Mouse (Mus musculus) CH12.LX (cell line): ENCODE data around the gene Gm20388. TPM values are rescaled to one million over a fixed set of nuclear protein-coding genes. Genes with fewer than 3 reads are reported as not detected.
A peak's percentile ranks its signal among the peaks of the same experiment; 100 is the strongest.

Source experiments
- DNase-seq: peaks from one replicate; pipeline ENCODE4 v3.0.0-alpha.2; 2013; ENCODE audit errors: extremely low read depth
- H3K27ac ChIP-seq: 2 replicates; pipeline ENCODE4 v1.5.1; 2012; ENCODE audit warnings: low read depth, mild to moderate bottlenecking, control low read depth, moderate library complexity; ENCODE audit not compliant: insufficient read depth
- H3K27me3 ChIP-seq: replicated peaks from 2 replicates; pipeline ENCODE3; 2012; ENCODE audit warnings: inconsistent platforms
- H3K36me3 ChIP-seq, 2 experiments: replicated peaks in 1 of 2; 2 replicates each; pipeline versions ENCODE3 to v1.6.1; 2012; ENCODE audit warnings: inconsistent platforms in 1 of 2, low read length in 1 of 2, mild to moderate bottlenecking in 1 of 2, mixed read lengths in 1 of 2, moderate library complexity in 1 of 2; ENCODE audit not compliant: control insufficient read depth in 1 of 2, insufficient read depth in 1 of 2
- H3K4me1 ChIP-seq, 2 experiments: 2 replicates each; pipeline ENCODE4 v1.6.1; 2012; ENCODE audit warnings: inconsistent platforms in 1 of 2, moderate library complexity in 1 of 2; ENCODE audit not compliant: insufficient read depth in 2 of 2, control insufficient read depth in 1 of 2
- H3K4me2 ChIP-seq: 2 replicates; pipeline ENCODE4 v1.6.1; 2012; ENCODE audit warnings: low read depth, mild to moderate bottlenecking, control low read depth; ENCODE audit not compliant: poor library complexity, insufficient read depth, severe bottlenecking
- H3K4me3 ChIP-seq, 3 experiments: fragments of 150-350 bp in 1 of 3; sonication (generic) in 1 of 3; replicated peaks in 1 of 3; 2 replicates each; pipeline versions ENCODE3 to v1.5.1; 2011 to 2012; ENCODE audit warnings: low read depth in 2 of 3, low read length in 2 of 3, mild to moderate bottlenecking in 2 of 3, moderate library complexity in 2 of 3, control low read depth in 1 of 3, improper control_type of control experiment in 1 of 3, inconsistent platforms in 1 of 3, mixed read lengths in 1 of 3; ENCODE audit not compliant: poor library complexity in 1 of 3
- H3K79me2 ChIP-seq: replicated peaks from 2 replicates; pipeline ENCODE4 v1.6.1; 2012; ENCODE audit warnings: mild to moderate bottlenecking, moderate library complexity; ENCODE audit not compliant: control insufficient read depth, poor library complexity, insufficient read depth, severe bottlenecking; ENCODE audit errors: extremely low read depth
- H3K9ac ChIP-seq: 2 replicates; pipeline ENCODE4 v1.6.1; 2012; ENCODE audit warnings: low read depth, mild to moderate bottlenecking, control low read depth, moderate library complexity; ENCODE audit not compliant: insufficient read depth
- H3K9me3 ChIP-seq: replicated peaks from 2 replicates; pipeline ENCODE3; 2012; ENCODE audit warnings: low read length, inconsistent platforms, mixed read lengths
- BHLHE40 ChIP-seq: IDR thresholded peaks from 2 replicates; pipeline ENCODE4 v1.6.1; 2011; ENCODE audit warnings: mild to moderate bottlenecking, low read depth, low read length, improper control_type of control experiment
- CHD1 ChIP-seq: IDR thresholded peaks from 2 replicates; pipeline ENCODE4 v1.6.1; 2012; ENCODE audit warnings: low read depth, low read length, improper control_type of control experiment, inconsistent platforms
- CTCF ChIP-seq, 2 experiments: IDR thresholded peaks in 1 of 2; conservative IDR thresholded peaks in 1 of 2; 2 replicates each; pipeline ENCODE4 v1.5.1; 2011 to 2012; ENCODE audit warnings: low read depth in 2 of 2, low read length in 2 of 2, improper control_type of control experiment in 1 of 2, inconsistent platforms in 1 of 2, mild to moderate bottlenecking in 1 of 2, moderate library complexity in 1 of 2
- E2F4 ChIP-seq: IDR thresholded peaks from 2 replicates; pipeline ENCODE4 v1.6.1; 2011; ENCODE audit warnings: low read depth, low read length, improper control_type of control experiment; ENCODE audit not compliant: insufficient replicate concordance
- HCFC1 ChIP-seq: IDR thresholded peaks from 2 replicates; pipeline ENCODE4 v1.6.1; 2012; ENCODE audit warnings: low read depth, mild to moderate bottlenecking, inconsistent platforms, low read length, improper control_type of control experiment
- IRF4 ChIP-seq: IDR thresholded peaks from 2 replicates; pipeline ENCODE4 v1.6.1; 2014; ENCODE audit warnings: low read depth, mild to moderate bottlenecking, inconsistent platforms, low read length, improper control_type of control experiment
- MAFK ChIP-seq: IDR thresholded peaks from 2 replicates; pipeline ENCODE4 v1.6.1; 2011; ENCODE audit warnings: low read length, improper control_type of control experiment; ENCODE audit not compliant: insufficient replicate concordance
- MAX ChIP-seq: IDR thresholded peaks from 2 replicates; pipeline ENCODE4 v1.6.1; 2011; ENCODE audit warnings: low read length, improper control_type of control experiment
- MAZ ChIP-seq: IDR thresholded peaks from 2 replicates; pipeline ENCODE4 v1.6.1; 2012; ENCODE audit warnings: low read depth, mild to moderate bottlenecking, inconsistent platforms, low read length, improper control_type of control experiment, moderate library complexity
- NELFE ChIP-seq: IDR thresholded peaks from 2 replicates; pipeline ENCODE4 v1.6.1; 2011; ENCODE audit warnings: low read depth, low read length, improper control_type of control experiment
- POLR2A ChIP-seq: IDR thresholded peaks from 2 replicates; pipeline ENCODE4 v1.6.1; 2011; ENCODE audit warnings: low read depth, mild to moderate bottlenecking, improper control_type of control experiment, low read length
- RAD21 ChIP-seq: IDR thresholded peaks from 2 replicates; pipeline ENCODE4 v1.6.1; 2011; ENCODE audit warnings: low read depth, mild to moderate bottlenecking, low read length, improper control_type of control experiment, moderate library complexity
- SMC3 ChIP-seq: IDR thresholded peaks from 2 replicates; pipeline ENCODE4 v1.6.1; 2011; ENCODE audit warnings: low read depth, low read length, improper control_type of control experiment
- TBP ChIP-seq: conservative IDR thresholded peaks from 2 replicates; pipeline ENCODE4 v1.6.1; 2011; ENCODE audit warnings: low read depth, low read length, improper control_type of control experiment
- ZNF384 ChIP-seq: IDR thresholded peaks from 2 replicates; pipeline ENCODE4 v1.6.1; 2012; ENCODE audit warnings: low read depth, low read length, improper control_type of control experiment, inconsistent platforms
- dilution Hi-C: fragments of 300-500 bp; cut with MboI; formaldehyde crosslinking; loops from 2 replicates; pipeline ENCODE4 v1.14.3; 2020; ENCODE audit warnings: low sequenced_read_pairs; ENCODE audit not compliant: extremely low pct_unique_long_range_greater_than_20kb, extremely low pct_ligation_motif_present
- in situ Hi-C: fragments of 300-500 bp; cut with MboI; formaldehyde crosslinking; loops from 3 replicates; pipeline ENCODE4 v1.14.3; 2019; ENCODE audit warnings: low sequenced_read_pairs, low pct_ligation_motif_present, low pct_unique_long_range_greater_than_20kb, mixed read lengths
- polyA plus RNA-seq: library from polyadenylated mRNA; unstranded; fragments of >175 nt; gene quantifications from 2 replicates; pipeline ENCODE4 v1.2.1, GENCODE M21; 2012; ENCODE audit warnings: low read depth; ENCODE audit not compliant: insufficient read length
- total RNA-seq, 2 experiments: library from RNA; depleted of rRNA; stranded (reverse); fragments of 300-350 nt in 1 of 2; fragments of >200 nt in 1 of 2; gene quantifications; 2 replicates each; pipeline ENCODE4 v1.2.3; 2012 to 2014

Gene Gm20388
- total and polyA plus RNA-seq, 3 experiments, result 14.8 to 26.3 (median 22.2) TPM

DNA sequence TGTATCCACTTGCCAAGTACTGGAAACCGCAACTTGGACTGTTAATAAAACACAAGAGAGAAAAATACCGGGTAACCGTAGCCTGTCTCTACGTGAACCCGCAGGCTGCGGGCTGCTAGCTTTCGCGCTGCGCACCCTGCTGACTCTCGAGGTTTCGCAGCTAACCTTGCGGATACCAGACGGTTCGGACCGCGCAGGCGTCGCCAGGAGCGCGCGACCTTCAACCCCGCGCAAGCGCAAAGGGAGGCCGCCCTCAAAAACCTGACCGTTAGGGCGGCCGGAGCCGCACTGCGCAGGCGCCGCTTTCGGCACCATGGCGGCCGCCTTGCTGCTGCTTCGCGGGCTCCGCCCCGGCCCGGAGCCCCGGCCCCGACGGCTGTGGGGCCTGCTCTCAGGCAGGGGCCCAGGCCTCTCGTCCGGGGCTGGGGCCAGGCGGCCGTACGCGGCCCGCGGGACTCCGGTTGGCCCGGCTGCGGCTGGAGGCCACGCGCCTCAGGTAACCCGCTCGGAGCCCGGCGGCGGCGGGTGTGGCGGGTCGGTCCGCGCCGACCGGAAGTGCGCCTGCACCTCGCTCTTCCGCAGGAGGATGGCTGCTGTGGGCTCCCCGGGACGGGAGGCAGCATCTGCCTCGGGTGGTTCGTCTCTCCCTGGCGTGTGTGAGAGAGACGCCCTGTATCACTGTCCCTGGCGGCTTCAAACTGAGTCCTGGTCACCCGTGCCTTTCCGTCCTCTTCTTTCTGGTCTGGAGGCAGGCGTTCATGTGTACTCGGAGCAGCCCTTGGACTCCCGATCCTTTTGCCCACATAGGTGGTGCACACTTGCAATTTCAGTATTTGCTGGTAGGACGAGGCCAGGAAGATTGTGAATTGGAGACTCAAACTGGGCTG, 3154.8 kb downstream of the Gm20388 start (continued):
- TF ChIP-seq ZNF384, result no peak
- no peak for TF ChIP-seq BHLHE40
- TF ChIP-seq CHD1, result no peak
- TF ChIP-seq NELFE, result peak; percentile 96
- TF ChIP-seq RAD21, result peak; percentile 49
- peak; percentile 39; the same call in 1 of the 2 replicates for TF ChIP-seq IRF4
- peak; percentile 98 for TF ChIP-seq POLR2A
- TF ChIP-seq HCFC1, result peak; percentile 79
- 0 out of 2 replicates have a peak, but pooled peaks have one; percentile 56 for TF ChIP-seq E2F4
- TF ChIP-seq MAX, result peak; percentile 70; the same call in 1 of the 2 replicates
- TF ChIP-seq, all 38 proteins: peak for 24

DNA sequence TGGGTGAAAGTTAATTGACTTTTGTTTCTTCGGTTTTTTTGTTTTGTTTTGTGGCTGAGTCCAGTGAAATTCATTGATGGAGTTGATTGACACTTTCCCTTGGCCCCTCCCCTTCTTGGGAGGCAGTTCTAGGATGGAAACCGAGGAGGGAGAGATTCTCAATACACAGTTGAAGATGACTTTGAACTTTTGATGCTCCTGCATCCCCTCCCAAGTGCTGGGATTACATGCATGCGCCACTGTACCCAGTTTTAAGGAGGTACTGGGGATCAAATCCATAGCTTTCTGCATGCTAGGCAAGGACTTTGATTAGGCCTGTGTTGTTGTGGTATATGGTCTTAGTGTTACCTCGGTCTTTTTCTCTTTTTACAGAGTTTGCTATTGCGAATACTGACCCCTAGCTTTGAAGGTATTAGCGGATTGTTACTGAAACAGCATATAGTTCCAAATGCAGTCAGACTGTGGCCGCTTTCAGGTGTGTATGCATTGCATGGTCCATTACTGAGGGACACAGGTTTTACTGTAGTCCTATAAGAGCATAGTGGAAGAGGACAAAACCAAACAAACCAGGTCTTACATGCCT, 3155.6 kb downstream of the Gm20388 start:
- no peaks in the 10 kb centered on the region for H3K9me3 ChIP-seq
- in situ Hi-C loops (no loop called here), dilution Hi-C loops (no loop called here)
- H3K79me2 ChIP-seq, result peaks cover 11% of the 10 kb centered on the region
- TF ChIP-seq MAFK (no peak), E2F4 (0 out of 2 replicates have a peak, but pooled peaks have one; percentile 22), MAX (0 out of 2 replicates have a peak, but pooled peaks have one; percentile 22), NELFE (no peak), RAD21 (peak; percentile 34), HCFC1 (0 out of 2 replicates have a peak, but pooled peaks have one; percentile 2), TBP (no peak), CHD1 (peak; percentile 76; the same call in 1 of the 2 replicates), CTCF (conservative IDR thresholded peaks at IDR 0.05 in 1 of 2, IDR thresholded peaks at IDR 0.05 in 1 of 2; ENCODE audit: low read depth in 2 of 2, low read length in 2 of 2) (peak in 1 of 2 experiments; percentile 53; a peak in 2 of 4 replicates), SMC3 (peak; percentile 38; the same call in 1 of the 2 replicates), MAZ (no peak)
- H3K27me3 ChIP-seq, result no peaks in the 10 kb centered on the region
- H3K36me3 ChIP-seq, result peaks cover 2 to 33% of the 10 kb centered on the region in 2 experiments
- H3K27ac ChIP-seq, result peak overlapping the region; percentile 62; the same call in 1 of the 2 replicates
- H3K4me2 ChIP-seq, result peak overlapping the region; percentile 85
- DNase-seq, result peak; percentile 58
- peaks cover 7 to 26% of the 10 kb centered on the region in 2 experiments for H3K4me1 ChIP-seq
- peak overlapping the region; percentile 82 to 98 (median 98) for H3K4me3 ChIP-seq
- H3K9ac ChIP-seq, result peak overlapping the region; percentile 84
